Mouse (Mus musculus) inflammation-experienced regulatory T-cells, adult 6 months (primary cell): ENCODE data around the gene Tmem196. TPM values are rescaled to one million over a fixed set of nuclear protein-coding genes. Genes with fewer than 3 reads are reported as not detected.

Source experiments
- ATAC-seq: one replicate; pipeline ENCODE4 v1.8.0; 2017
- polyA plus RNA-seq, 3 experiments: library from polyadenylated mRNA; unstranded; fragments of 100-300 nt; shearing (Covaris generic); gene quantifications; one replicate each; pipeline ENCODE4 v1.2.1; 2017

Gene Tmem196
- polyA plus RNA-seq, result not detected

DNA sequence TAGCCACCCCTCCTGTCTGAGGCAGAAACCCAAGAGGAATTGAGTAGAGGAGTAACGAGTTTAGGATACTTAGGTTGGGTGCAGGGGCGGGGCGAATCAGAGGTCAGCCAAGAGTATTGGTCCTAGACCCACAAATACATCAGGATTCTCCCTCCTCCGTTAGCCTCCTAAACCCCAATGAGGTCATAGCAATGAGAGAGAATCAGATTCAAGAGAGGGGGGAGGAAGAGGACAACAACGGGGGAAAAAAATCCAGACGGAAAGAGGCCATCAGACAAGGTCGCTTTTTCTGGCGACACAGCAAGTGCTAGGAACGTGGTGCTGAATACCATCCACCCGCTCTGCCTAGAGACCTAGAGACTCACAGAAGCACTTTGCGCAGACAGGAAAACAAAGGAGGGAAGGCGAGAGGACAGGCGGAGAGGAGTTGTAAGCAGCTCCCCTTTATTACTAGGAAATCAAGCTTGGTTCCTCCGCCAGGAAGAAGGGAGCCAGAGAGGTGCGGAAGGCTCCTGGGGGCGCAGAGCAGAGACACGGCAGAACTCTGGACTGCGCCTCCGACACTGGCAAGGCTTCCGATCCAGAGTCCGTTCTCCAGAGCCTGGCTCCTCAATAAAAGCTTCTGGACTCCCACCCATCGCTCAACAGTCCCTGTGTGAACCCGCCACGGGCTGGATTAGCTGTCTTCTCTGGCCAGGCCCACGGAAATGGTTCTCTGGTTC is at the start of gene Tmem196:
Gene Tmem196, plus strand, starts transcription at position 234 of the 722 bp plus-strand sequence.
- ATAC-seq, result no peak

DNA sequence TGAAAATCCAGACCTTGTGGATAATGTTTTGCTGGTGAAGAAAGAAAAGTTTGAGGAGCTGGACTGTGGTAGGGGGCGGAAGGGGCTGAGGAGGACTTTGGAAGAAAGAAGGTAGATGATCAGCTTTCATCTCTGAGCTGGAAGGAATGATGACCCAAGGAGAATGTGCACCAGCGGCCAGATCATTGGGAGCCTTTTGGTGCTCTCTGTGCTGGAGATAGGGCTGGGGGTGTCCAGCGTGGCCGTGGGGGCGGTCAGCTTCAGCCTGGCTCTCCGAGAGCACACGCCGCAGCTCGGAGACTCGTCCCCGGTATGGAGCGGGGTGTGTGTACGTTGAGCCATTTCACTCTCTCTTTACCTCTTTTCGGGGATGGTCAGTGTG is 680 bp downstream of the Tmem196 start:
- ATAC-seq, result no peak

- no peak for ATAC-seq
These were observed 11.4 kb downstream of the Tmem196 start for GRCm38 (mm10) chr12:119957041-119957440.

- ATAC-seq, result no peak
These were observed 15.1 kb downstream of the Tmem196 start for GRCm38 (mm10) chr12:119960730-119961129.

- ATAC-seq, result no peak
These were observed 19.8 kb downstream of the Tmem196 start for GRCm38 (mm10) chr12:119965373-119965772.

- no peak for ATAC-seq
These were observed 24.4 kb downstream of the Tmem196 start for GRCm38 (mm10) chr12:119970068-119970467.

DNA sequence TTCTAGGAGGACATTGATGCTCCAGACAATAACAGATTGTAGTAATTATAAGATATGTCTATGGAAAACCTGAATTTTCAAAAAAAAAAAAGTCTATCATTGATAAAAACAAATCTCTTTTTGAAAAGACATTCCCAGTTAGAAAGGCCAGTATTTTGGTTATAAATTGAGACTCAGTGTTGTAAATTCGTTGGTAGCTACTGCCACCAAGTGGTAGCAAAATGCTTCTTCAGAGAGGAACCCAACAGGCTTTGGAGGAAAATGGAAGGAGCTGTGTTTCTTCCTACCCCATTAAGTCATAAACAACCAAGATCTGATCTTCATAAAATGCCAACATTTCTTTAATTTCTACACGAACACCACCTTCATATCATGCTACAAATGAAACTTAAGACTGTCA is 36.1 kb downstream of the Tmem196 start:
- no peak for ATAC-seq

GRCm38 (mm10) chr12:119998267-119998666 is 52.6 kb downstream of the Tmem196 start:
- no peak for ATAC-seq

GRCm38 (mm10) chr12:120004280-120004679 is 58.7 kb downstream of the Tmem196 start:
- no peak for ATAC-seq

- ATAC-seq, result no peak
These were observed 69.1 kb downstream of the Tmem196 start for GRCm38 (mm10) chr12:120014768-120015167.

GRCm38 (mm10) chr12:120015201-120015600 is 69.6 kb downstream of the Tmem196 start:
- ATAC-seq, result no peak

DNA sequence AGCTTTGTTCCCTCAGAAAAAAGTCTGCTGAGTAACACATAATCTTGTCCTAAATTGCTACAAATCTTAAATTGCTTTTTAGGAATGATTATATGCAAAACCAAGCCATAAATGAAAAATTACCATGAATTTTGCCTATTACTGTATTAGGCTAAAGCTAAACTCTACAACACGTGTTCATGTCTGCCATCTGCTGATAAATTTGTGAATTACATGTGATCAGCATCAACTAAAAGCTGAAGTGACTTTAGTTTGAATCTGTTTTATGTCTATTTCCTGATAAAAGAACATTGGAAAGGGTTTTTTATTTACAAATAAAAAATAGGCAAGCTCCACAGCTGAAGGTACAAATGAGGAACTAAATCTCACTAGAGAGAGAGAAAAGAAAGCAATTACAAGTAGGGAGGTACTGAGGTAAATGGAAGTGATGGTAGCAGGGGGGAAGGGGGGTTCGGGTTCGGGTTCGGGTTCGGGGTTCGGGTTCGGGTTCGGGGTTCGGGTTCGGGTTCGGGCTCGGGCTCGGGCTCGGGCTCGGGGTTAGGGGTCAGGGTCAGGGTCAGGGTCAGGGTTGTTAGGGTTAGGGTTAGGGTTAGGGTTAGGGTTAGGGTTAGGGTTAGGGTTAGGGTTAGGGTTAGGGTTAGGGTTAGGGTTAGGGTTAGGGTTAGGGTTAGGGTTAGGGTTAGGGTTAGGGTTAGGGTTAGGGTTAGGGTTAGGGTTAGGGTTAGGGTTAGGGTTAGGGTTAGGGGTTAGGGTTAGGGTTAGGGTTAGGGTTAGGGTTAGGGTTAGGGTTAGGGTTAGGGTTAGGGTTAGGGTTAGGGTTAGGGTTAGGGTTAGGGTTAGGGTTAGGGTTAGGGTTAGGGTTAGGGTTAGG is 82.7 kb downstream of the Tmem196 start:
- peak; percentile 92 for ATAC-seq
